Mouse (Mus musculus) hindbrain, embryonic 14.5 days (tissue): ENCODE measurements around the gene Sugp2. TPM values are rescaled to one million over a fixed set of nuclear protein-coding genes. Genes with fewer than 3 reads are reported as not detected.
A peak's percentile ranks its signal among the peaks of the same experiment; 100 is the strongest.

Source experiments
- ATAC-seq: fragments of 200-750 bp; cut with Nextera tagmentation; 2 replicates; pipeline ENCODE4 v1.8.0; 2017; ENCODE audit warnings: moderate number of reproducible peaks, mild to moderate bottlenecking, moderate TSS enrichment, moderate library complexity; ENCODE audit not compliant: low FRiP score
- DNase-seq: peaks from one replicate; pipeline ENCODE4 v3.0.0-alpha.2; 2015; ENCODE audit warnings: low spot score
- H3K27ac ChIP-seq: fragments of 300-500 bp; sonication (generic); 2 replicates; pipeline ENCODE4 v1.5.1; 2014; ENCODE audit warnings: mild to moderate bottlenecking, moderate library complexity
- H3K27me3 ChIP-seq: fragments of 300-500 bp; sonication (generic); 2 replicates; pipeline ENCODE4 v1.6.1; 2014; ENCODE audit warnings: mild to moderate bottlenecking, low read length, mixed read lengths; ENCODE audit not compliant: control insufficient read depth, insufficient read depth
- H3K36me3 ChIP-seq: fragments of 300-500 bp; sonication (generic); replicated peaks from 2 replicates; pipeline ENCODE4 v1.6.1; 2014; ENCODE audit not compliant: control insufficient read depth, insufficient read depth
- H3K4me1 ChIP-seq: fragments of 300-500 bp; sonication (generic); replicated peaks from 2 replicates; pipeline ENCODE4 v1.6.1; 2014; ENCODE audit warnings: antibody characterized with exemption, low read length, mixed read lengths; ENCODE audit not compliant: control insufficient read depth, insufficient read depth
- H3K4me2 ChIP-seq: fragments of 300-500 bp; sonication (generic); replicated peaks from 2 replicates; pipeline ENCODE4 v1.6.1; 2014; ENCODE audit warnings: mild to moderate bottlenecking, moderate library complexity
- H3K4me3 ChIP-seq: fragments of 300-500 bp; sonication (generic); replicated peaks from 2 replicates; pipeline ENCODE4 v1.5.1; 2014; ENCODE audit warnings: mild to moderate bottlenecking, low read length
- H3K9ac ChIP-seq: fragments of 300-500 bp; sonication (generic); 2 replicates; pipeline ENCODE4 v1.6.1; 2014
- H3K9me3 ChIP-seq: fragments of 300-500 bp; sonication (generic); 2 replicates; pipeline ENCODE4 v1.6.1; 2016; ENCODE audit warnings: low read length; ENCODE audit not compliant: control insufficient read depth
- WGBS: fragments of 180-500 bp; shearing (Covaris S2); extraction: QIAGEN DNeasy Blood & Tissue Kit; methylation state at CpG from one replicate; pipeline ENCODE4 v1.1.7; 2014; 5-methylcytosine and 5-hydroxymethylcytosine counted together
- polyA plus RNA-seq: library from polyadenylated mRNA; unstranded; fragments of >200 nt; fragmentation: Nextera tagmentation; extraction: Ambion mirVana; gene quantifications from 2 replicates; pipeline ENCODE4 v1.2.1, GENCODE M21; 2014

Sugp2 gene
- polyA plus RNA-seq, 1 experiment from 2014 or later = 78.8 TPM

GRCm38 (mm10) chr8:70283136-70284077 is 49.4 kb downstream of the Sugp2 start:
- DNase-seq (peak; percentile 39), ATAC-seq (peak; percentile 44)
- under 1% methylated on average over 55 of the region's 55 CpGs for WGBS
- Histone ChIP-seq H3K4me2 (peak overlapping the region; percentile 75), H3K9ac (peak overlapping the region; percentile 78), H3K27ac (peak overlapping the region; percentile 33; the same call in 1 of the 2 replicates), H3K36me3 (peaks cover 22% of the 10 kb centered on the region), H3K27me3 (no peaks in the 10 kb centered on the region), H3K4me1 (0 out of 2 replicates have a peak, but pooled peaks cover 6% of the 10 kb centered on the region), H3K4me3 (peak overlapping the region; percentile 65), H3K9me3 (no peaks in the 10 kb centered on the region)

- H3K9ac ChIP-seq = no peak overlapping the region
- H3K36me3 ChIP-seq = peaks cover 28% of the 10 kb centered on the region
- 69% methylated on average over 5 of the region's 5 CpGs for WGBS
- no peak overlapping the region for H3K4me3 ChIP-seq
- no peak overlapping the region for H3K27ac ChIP-seq
- H3K4me1 ChIP-seq = 0 out of 2 replicates have a peak, but pooled peaks cover 6% of the 10 kb centered on the region
- no peak for DNase-seq
- H3K27me3 ChIP-seq = no peaks in the 10 kb centered on the region
- ATAC-seq = no peak
- H3K4me2 ChIP-seq = peak overlapping the region; percentile 19
- H3K9me3 ChIP-seq = no peaks in the 10 kb centered on the region
These were observed 50.4 kb downstream of the Sugp2 start for GRCm38 (mm10) chr8:70284421-70284820.

GRCm38 (mm10) chr8:70285304-70285703 is 51.3 kb downstream of the Sugp2 start:
- Histone ChIP-seq H3K4me3 (no peak overlapping the region), H3K36me3 (peaks cover 34% of the 10 kb centered on the region), H3K27me3 (no peaks in the 10 kb centered on the region), H3K27ac (no peak overlapping the region), H3K4me2 (no peak overlapping the region), H3K9ac (no peak overlapping the region), H3K4me1 (0 out of 2 replicates have a peak, but pooled peaks cover 6% of the 10 kb centered on the region), H3K9me3 (no peaks in the 10 kb centered on the region)
- over 99% methylated on average over 15 of the region's 15 CpGs for WGBS
- DNase-seq (no peak), ATAC-seq (no peak)

- DNase-seq = no peak
- H3K36me3 ChIP-seq = peaks cover 45% of the 10 kb centered on the region
- no peaks in the 10 kb centered on the region for H3K27me3 ChIP-seq
- ATAC-seq = no peak
- WGBS = 89% methylated on average over 8 of the region's 8 CpGs
- no peaks in the 10 kb centered on the region for H3K9me3 ChIP-seq
- H3K4me1 ChIP-seq = 0 out of 2 replicates have a peak, but pooled peaks cover 6% of the 10 kb centered on the region
- no peak overlapping the region for H3K4me2 ChIP-seq
- no peak overlapping the region for H3K27ac ChIP-seq
- H3K4me3 ChIP-seq = no peak overlapping the region
- H3K9ac ChIP-seq = no peak overlapping the region
These were observed 52.7 kb downstream of the Sugp2 start for GRCm38 (mm10) chr8:70286737-70287136.

- H3K4me3 ChIP-seq = no peak overlapping the region
- 72% methylated on average over 5 of the region's 5 CpGs for WGBS
- no peak overlapping the region for H3K27ac ChIP-seq
- no peaks in the 10 kb centered on the region for H3K9me3 ChIP-seq
- H3K27me3 ChIP-seq = no peaks in the 10 kb centered on the region
- no peak overlapping the region for H3K4me2 ChIP-seq
- DNase-seq = no peak
- no peaks in the 10 kb centered on the region for H3K4me1 ChIP-seq
- peaks cover 89% of the 10 kb centered on the region for H3K36me3 ChIP-seq
- no peak overlapping the region for H3K9ac ChIP-seq
- no peak for ATAC-seq
These were observed 60.0 kb downstream of the Sugp2 start for GRCm38 (mm10) chr8:70293988-70294405.

- 84% methylated on average over 3 of the region's 3 CpGs for WGBS
- H3K9me3 ChIP-seq = no peaks in the 10 kb centered on the region
- H3K9ac ChIP-seq = no peak overlapping the region
- H3K4me3 ChIP-seq = no peak overlapping the region
- ATAC-seq (no peak), DNase-seq (no peak)
- peaks cover 13% of the 10 kb centered on the region for H3K4me1 ChIP-seq
- no peaks in the 10 kb centered on the region for H3K27me3 ChIP-seq
- H3K36me3 ChIP-seq = peaks cover 55% of the 10 kb centered on the region
- H3K4me2 ChIP-seq = no peak overlapping the region
- H3K27ac ChIP-seq = no peak overlapping the region
These were observed 66.9 kb downstream of the Sugp2 start for GRCm38 (mm10) chr8:70300881-70301280.

- WGBS = under 1% methylated on average over 40 of the region's 40 CpGs
- peak; percentile 98 for DNase-seq
- ATAC-seq = peak; percentile 92
- H3K4me1 ChIP-seq = peaks cover 13% of the 10 kb centered on the region
- H3K9ac ChIP-seq = peak within 1 kb of the TSS; percentile 78
- H3K4me3 ChIP-seq = peak within 1 kb of the TSS; percentile 75
- H3K9me3 ChIP-seq = no peaks in the 10 kb centered on the region
- peak within 1 kb of the TSS; percentile 72 for H3K27ac ChIP-seq
- peak within 1 kb of the TSS; percentile 85 for H3K4me2 ChIP-seq
- peaks cover 53% of the 10 kb centered on the region for H3K36me3 ChIP-seq
- H3K27me3 ChIP-seq = no peaks in the 10 kb centered on the region
These were observed 68.4 kb downstream of the Sugp2 start, which contains the start of the genes Ddx49 and Cope for GRCm38 (mm10) chr8:70302358-70302890. TSS of gene Ddx49 (minus strand) at chr8:70302489. TSS of gene Cope (plus strand) at chr8:70302518.

- 3% methylated on average over 16 of the region's 16 CpGs for WGBS
- peaks cover 53% of the 10 kb centered on the region for H3K36me3 ChIP-seq
- peak; percentile 26; the same call in 1 of the 2 replicates for ATAC-seq
These were observed 68.9 kb downstream of the Sugp2 start for GRCm38 (mm10) chr8:70302901-70303300.

GRCm38 (mm10) chr8:70309311-70309710 is 75.3 kb downstream of the Sugp2 start:
- H3K4me1 ChIP-seq = no peaks in the 10 kb centered on the region
- DNase-seq = no peak
- H3K27me3 ChIP-seq = no peaks in the 10 kb centered on the region
- 27% methylated on average over 2 of the region's 2 CpGs for WGBS
- H3K4me3 ChIP-seq = no peak overlapping the region
- peaks cover 86% of the 10 kb centered on the region for H3K36me3 ChIP-seq
- no peak overlapping the region for H3K4me2 ChIP-seq
- H3K9me3 ChIP-seq = no peaks in the 10 kb centered on the region
- H3K9ac ChIP-seq = no peak overlapping the region
- H3K27ac ChIP-seq = no peak overlapping the region
- ATAC-seq = no peak

More at GRCm38 (mm10) chr8:70302901-70303300, 68.9 kb downstream of the Sugp2 start:
- H3K9me3 ChIP-seq = no peaks in the 10 kb centered on the region
- peak overlapping the region; percentile 72 for H3K27ac ChIP-seq
- DNase-seq = no peak
- no peaks in the 10 kb centered on the region for H3K27me3 ChIP-seq
- H3K4me1 ChIP-seq = peaks cover 13% of the 10 kb centered on the region
- peak overlapping the region; percentile 75 for H3K4me3 ChIP-seq
- H3K4me2 ChIP-seq = peak overlapping the region; percentile 85
- H3K9ac ChIP-seq = peak overlapping the region; percentile 78
